Mouse (Mus musculus) frontal cortex, adult (tissue): ENCODE data around the gene Pold2.

Experiments used
- ATAC-seq: cut with Nextera tagmentation; 2 replicates; pipeline ENCODE4 v1.9.2; 2017; ENCODE audit warnings: mild to moderate bottlenecking, moderate library complexity, mixed read lengths; ENCODE audit not compliant: low TSS enrichment

Pold2 gene

DNA sequence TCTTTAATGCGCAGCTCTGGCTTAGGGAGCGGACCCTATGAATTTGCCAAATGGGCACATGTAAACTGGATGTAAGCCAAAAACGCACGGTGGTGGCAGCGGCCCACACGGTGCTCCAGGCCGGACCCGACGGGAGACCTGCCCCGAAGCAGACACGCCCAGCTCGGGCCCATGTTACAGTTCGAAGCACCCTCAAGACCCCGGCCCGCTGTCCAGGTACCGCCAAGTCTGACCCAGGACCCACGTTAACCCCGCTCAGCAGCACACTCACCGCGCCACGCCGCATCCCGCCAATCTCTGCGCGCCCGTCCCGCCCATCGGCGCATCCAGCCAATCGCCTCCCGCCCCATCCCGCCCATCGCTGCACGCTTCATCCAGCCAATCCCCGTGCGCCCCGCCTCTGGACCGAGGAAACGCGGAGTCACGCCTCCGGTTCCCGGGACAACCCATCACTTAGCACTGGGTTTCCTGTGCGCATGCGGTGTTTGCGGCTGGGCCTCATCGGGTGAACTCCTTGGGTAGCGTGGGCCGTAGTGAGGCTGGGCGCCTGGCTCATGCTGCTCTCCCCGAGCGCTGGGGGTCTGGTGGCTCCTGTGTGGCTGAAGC lies at the start of gene Pold2:
Gene Pold2, minus strand, starts transcription at position 372 of the 606 bp plus-strand sequence.
- peak; percentile 98 for ATAC-seq

DNA sequence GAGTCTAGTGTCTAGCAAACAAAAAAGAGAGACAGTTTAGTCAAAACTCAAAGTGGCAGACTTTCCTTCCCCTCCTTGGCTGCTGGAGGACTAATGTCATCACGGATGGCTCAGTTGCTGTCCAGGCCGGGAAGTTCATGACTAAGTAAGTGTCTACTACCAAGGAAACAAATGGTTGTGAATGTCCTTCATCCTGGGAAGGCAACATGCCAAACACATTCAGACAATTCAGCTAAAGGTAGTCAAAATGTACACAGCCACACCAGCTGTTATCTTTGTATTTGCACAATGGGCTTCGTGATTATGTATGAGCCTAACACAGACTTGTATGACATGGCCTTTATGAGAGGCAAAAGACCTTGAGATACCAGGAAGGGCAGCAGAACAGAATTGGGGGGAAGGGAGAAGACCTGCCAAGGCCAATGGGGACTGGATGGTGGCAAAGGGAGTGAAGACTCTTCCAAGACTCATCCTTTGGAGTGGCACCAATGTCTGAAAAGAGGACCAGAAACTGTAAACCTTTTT lies 48.7 kb upstream of the Pold2 start:
- no peak for ATAC-seq

DNA sequence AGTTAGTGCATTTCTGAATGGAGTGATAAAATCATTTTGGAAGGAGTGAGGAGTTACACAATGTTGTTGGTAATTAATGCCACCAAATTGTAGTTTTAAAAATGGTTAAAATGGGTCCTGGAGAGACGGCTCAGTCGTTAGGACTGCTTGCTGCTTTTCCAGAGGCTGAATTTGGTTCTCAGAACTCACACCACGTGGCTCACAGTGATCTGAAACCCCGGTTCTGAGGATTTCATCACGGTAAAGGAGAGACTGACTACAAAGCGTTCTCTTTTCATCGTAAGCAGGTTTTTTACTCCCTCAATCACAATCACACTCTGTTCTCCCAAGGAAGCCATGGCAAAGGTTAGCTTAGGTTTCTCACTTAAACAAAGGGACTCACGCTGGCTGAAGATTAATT lies 46.6 kb upstream of the Pold2 start:
- ATAC-seq: no peak

DNA sequence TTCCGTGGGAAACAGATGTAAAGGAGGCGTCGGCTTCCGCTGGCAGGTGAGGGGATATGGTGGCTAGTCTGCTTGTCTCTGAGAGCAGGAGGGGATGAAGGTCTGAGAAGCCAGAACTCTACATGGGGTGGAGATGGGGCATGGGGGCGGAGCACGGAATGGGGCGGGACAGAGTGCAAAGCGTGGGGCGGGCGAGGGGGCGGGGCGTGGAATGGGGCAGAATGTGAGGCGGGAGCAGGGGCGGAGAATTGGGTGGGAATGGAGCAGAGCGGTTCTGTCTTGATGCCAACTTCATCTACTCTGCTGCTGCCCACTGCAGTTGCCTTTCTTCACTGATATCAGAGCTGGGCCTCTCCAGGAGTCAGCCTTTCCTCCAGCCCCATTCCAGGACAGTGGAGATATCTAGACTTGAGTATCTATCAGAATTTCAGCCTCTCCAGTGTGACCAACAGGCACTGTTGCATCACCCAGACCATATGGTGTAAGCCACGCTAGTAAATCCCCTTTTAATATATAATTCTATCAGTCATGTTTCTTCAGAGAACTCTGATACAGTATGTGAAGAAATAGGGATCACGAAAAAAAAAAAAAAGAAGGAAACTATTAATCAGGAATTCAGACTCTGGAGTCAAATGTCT lies 42.4 kb upstream of the Pold2 start:
- no peak for ATAC-seq

DNA sequence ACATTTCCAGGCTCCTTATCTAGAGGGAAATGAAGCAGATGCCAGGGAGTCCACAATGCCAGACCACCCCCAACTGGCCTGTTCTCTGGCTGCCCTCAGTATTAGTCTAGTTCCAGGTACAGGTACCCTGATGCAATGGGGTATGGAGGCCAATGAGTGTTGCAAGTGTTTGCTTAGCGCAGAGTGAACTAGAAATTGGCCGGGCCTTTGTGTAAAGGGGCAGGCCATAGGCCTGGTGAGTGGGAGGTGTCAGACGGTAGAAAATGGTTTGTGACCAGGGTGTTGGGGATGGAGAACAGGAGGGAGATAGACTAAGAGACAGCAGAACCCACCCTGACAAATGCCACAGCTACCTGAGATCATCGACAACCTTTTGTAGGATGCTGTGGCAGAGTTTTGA lies 41.5 kb upstream of the Pold2 start:
- no peak for ATAC-seq

DNA sequence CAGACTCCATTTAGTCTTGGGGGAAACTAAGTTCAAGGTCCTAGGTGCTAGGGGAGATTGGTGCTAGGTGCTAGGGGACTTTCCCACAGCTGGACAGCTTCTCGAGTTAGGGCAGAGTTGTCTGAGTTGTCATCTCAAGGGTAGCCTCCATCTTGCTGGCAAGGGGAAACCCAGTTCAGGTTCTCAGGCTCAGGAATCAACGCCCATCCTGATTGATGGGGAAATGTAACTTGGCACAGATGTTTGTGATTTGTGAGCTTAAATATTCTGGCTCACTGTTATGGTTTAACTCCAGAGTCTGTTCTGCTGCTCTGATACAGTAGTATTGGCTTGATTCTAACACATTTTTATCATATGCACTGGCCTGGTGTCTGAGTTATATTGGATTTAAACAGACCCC lies 40.0 kb upstream of the Pold2 start:
- no peak for ATAC-seq

DNA sequence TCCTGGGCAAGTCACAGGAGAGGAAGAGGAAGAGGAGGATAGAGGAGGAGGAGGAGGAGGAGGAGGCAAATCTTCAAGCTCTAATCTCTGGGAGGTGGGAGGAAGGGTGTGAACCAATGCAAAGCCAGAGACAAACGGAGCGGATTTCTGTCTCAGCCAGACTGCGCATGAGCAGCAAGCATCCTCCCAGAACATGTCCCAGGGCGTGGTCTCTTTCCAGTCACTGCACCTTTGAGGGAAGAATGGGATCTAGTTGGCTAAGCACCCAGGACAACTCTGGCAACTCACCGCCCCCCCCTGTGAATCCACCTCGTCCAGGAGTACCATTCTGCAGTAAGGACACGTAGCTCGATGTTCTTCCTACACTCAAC lies 38.1 kb upstream of the Pold2 start:
- 0 out of 2 replicates have a peak, but pooled peaks have one; percentile 17 for ATAC-seq

DNA sequence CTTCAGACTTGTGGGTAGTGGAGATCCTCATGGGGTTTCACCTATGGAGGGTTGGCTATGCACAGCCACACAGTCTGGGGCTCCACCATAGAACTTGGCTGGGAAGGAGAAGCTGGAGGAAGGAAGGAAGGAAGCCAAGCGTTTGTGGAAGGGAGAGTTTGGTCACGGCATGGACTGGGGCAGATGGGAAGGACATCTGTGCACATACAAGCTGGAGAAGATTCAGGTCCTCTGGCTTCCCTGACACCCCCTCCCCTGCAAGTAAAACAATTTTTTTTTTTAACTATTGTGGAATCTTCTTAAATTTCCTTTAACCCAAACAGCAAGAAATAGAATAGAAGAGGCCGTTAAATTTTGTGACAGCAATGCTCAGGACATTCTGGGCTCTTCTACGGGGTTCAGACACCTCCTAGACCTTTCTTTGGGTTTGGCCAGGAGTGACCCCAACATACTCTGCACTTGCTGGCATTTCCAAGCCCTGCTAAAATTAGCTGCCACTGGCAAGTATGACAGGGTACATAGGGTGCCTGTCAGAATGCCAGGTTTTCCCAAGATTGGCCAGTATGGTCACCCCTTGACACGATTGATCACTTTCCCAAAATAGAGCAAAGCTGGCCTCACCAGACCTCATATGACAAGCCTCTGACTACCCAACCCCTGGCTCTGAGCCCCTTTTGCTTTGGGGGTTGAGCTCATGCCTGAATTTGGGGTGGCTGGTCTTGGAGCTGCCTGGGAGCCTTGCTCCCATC lies 37.5 kb upstream of the Pold2 start:
- ATAC-seq: peak; percentile 42; the same call in 1 of the 2 replicates

DNA sequence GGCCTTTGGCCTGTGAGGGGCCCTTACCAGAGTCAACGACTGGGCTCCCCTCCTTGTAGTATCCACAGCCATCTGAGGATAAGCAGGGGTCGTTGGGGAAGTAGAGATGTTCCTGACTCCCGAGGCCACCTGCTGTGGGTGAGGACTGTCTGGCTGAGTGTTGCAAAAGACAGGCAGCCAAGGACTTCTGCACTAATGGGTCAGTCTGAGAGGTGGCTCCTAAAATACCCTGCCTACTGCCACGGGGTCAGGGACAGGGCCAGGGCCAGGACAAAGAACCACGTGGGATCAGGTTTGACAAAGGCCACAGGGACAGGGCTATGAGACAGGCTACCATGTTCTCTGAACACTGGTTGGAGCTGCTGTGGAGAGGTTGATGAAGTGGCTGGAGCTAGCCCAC lies 36.8 kb upstream of the Pold2 start:
- ATAC-seq: no peak

DNA sequence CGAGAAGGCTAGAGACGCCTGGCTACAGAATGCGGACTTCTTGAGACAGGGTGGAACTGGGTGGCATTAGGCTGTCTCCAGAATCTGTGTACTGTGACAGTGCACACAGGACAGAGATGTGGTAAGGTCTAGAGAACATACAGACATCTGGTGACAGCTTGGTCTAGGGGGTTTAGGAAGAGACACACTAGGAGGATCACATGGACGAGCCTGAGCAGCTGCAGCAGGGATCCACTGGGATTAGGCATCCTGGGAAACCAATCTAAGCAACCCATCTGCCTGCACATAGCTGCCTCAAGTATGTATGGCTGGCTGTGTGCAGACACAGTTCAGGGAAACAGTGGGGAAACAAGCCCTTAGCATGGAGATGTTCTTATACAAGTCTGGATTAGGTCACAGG lies 35.8 kb upstream of the Pold2 start:
- ATAC-seq: 0 out of 2 replicates have a peak, but pooled peaks have one; percentile 22

DNA sequence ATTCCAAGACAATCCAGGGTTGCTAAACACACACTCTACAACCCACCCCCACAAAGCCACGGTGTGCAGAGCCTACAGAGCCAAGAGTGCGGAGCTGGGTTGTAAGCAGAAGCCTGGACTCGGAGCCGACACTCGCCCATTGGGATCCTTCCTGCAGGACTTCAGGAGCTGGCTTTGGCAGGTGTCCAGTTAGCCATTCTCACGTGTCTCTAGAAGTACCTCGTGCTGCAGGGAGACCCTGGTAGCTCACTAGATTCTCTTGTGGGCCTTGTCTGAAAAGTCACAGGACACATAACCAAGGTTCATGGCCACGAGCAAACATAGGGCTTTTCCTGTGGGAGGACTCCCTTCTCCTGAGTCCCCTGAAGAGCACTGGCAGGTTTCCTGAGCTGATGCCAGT lies 35.2 kb upstream of the Pold2 start:
- peak; percentile 42; the same call in 1 of the 2 replicates for ATAC-seq

DNA sequence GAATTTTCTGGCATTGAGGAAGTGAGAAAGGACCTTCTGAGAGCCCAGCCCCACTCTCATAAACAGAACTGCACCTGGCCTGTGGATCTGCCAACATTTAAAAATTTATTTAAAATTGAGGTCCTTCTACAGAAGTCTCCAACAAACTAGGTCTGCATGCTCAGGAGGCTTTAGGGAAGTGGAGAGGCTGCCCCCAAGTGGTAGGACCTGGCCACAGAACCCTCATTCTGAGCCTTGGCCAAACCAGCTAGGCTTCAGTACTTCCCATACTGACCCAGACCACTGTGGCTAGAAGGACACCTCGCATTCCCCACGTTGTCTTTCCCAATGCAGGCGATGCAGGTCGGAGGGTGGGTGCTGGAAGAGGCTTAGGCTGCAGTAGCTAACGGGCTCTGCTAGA lies 34.5 kb upstream of the Pold2 start:
- peak; percentile 79 for ATAC-seq

DNA sequence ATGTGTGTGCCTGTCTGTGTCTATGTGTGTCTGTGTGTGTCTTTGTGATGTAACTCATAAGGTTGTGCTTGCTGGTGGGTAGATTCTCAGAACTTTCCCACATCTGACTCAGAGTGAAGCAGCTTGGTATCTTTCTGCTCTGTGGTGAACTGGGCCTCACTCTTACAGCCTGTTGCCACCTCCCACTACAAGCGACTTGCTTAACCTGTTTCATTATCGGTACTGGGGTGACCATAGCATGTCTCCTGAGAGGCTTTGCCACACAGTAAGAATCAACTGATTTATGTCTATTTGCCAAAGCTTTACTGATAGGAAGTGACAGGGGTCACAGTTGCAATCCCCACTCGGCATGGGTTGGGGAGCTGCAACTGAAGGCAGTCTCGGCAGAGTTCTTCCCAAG lies 30.6 kb upstream of the Pold2 start:
- no peak for ATAC-seq

DNA sequence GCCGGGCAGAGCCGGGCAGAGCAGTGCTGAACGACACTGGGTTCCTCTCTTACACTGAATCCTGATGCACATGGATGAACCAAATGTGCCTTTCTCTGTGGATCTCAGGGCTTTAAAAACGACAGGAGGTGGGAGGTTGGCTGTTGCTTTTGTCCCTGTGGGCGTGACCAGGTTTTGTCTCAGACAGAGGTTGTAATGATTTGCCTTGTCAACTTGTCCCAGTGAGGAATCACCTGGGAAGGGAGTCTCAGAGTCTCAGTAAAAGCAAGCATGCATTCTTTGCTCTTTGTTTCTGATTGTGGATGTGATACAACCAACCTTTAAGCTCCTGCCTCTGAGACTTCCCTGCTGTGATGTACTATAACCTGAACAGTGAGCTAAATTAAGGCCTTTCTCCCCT lies 29.0 kb upstream of the Pold2 start:
- no peak for ATAC-seq

DNA sequence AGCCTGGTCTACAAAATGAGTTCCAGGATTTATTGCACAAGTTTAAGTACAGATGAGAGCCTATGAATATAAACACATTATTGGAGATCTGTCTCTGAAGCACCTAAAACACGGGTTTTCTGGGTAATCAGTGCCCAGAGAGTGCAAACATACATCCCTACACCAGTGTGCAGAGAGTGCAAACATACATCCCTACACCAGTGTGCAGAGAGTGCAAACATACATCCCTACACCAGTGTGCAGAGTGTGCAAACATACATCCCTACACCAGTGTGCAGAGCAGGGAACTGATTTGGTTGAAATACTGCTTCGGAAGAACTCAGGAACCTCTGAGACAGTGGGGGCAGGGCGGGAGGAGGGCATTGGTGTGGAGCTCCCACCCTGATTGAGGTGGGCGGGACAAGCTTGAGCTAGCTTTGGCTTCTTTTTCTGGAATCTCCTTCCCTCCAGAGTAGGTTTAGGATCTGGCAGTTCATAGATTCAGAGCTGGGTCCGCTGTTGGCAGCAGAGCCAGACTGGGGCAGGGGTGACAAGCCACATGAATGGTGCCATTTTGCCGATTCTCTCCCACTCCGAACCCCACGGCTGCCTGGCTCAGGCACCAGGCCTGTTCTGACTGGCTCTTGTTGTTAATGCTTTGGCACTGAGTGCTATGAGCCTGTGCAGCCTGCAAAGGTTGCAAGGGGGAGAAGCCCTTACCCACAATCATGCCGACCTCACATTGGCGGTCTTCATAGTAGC lies 27.9 kb upstream of the Pold2 start:
- no peak for ATAC-seq

DNA sequence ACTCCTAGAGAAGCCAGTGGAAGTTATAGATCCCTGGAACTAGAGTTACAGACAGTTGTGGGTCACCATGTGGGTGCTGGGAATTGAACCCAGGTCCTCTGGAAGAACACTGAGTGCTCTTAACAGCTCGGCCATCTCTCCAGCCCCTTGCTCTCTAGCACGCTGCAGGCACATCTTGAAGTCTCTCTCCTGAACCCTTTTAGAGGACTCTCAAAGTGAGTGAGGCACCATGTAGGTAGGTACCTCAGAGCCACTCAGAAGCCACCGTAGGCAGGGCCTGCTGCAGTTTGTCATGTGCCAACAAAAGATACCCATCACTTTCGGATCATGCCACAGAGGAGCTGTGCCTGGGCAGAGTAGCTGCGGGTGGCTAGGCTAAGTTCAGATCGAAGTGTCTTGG lies 26.8 kb upstream of the Pold2 start:
- ATAC-seq: no peak

DNA sequence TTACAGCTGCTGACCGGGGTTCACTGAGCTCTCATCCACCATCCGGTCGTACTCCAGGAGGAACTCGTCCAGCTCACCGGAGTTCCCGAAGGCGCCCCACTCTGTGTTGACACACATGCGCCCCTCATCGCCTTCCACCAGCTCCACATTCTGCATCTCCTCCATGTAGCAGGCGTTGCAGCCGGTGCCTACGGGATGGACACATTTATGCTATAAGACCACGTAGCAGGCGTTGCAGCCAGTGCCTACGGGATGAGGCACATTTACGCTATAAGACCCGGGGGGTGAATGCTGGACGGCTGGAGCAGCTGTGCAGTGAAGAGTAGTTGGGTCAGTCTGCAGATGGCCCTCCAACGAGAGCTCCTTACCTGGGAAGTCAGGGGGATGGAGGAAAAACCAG lies 26.3 kb upstream of the Pold2 start:
- ATAC-seq: no peak

DNA sequence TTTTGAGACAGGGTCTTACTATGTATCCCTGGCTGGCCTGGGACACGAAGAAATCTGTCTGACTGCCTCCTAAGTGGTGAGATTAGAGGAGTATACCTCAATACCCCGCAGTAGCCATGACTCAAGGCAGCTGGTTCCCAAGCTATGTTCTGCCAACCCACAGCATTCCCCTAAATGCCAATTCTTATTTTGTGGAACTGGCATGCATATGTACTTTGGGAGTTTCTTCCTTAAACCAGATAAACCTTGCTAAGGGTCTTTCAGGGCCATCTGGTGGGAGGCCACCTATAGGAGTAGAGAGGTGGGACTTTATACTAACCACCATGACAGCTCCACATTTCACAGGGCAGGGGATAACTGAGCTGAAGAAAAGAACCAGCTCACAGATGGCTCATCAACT lies 25.8 kb upstream of the Pold2 start:
- peak; percentile 61 for ATAC-seq

DNA sequence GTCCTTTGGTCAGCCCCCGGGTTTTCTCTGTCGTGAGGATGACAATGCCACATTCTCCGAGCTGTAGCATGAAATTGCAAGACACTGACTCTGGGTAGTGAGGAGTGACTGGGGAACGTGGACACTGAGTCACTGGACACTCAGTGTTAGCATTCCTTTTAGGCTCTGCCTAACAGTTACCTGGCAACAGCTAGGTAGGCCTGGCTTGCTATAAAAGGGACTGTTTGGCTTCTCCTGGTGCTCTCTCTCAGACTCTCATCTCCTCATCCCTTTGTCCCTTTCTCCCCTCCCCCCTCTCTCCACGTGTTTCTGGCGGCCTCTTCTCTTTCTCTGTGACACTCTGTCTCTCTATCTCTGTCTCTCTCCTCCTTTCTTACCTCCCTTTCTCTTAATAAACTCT lies 24.3 kb upstream of the Pold2 start:
- ATAC-seq: no peak

DNA sequence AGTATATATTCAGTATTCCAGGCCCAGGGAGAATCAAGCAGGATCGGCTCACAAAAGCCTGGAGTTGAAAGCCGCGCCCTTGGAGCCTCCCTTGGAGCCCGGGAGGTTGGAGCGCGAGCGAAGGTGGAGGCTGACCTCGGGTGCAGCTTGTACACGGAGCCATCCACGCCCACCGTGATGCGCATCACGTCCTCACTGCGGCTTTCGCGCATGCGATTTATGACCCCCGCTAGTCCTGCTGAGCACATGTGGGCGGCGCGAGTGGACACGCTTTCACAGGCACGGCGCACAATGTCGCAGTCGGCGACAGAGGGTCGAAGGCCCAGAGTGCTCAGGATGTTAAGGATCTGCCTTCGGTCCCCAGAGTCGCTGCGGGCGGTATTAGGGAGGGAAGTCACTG lies 23.9 kb upstream of the Pold2 start:
- ATAC-seq: peak; percentile 24; the same call in 1 of the 2 replicates

DNA sequence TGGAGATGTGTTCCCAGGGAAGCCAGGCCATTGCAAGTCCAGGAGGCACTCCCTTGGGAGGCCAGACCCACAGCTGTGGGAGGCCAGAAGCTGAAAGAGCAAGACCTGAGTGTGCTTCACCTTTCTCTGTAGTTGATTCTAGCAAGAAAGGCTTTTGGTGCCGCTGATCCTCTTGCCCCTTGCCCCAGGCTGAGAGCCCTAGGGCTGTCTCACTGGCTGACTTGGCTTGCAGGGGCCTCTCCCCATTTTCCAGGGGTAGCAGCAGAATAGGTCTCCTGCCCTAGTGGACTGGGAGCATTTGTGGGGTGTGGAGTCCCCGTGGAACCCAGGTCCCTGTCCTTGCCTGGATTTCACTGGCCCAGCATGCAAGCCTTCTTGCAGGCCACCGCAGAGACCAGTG lies 23.2 kb upstream of the Pold2 start:
- no peak for ATAC-seq

DNA sequence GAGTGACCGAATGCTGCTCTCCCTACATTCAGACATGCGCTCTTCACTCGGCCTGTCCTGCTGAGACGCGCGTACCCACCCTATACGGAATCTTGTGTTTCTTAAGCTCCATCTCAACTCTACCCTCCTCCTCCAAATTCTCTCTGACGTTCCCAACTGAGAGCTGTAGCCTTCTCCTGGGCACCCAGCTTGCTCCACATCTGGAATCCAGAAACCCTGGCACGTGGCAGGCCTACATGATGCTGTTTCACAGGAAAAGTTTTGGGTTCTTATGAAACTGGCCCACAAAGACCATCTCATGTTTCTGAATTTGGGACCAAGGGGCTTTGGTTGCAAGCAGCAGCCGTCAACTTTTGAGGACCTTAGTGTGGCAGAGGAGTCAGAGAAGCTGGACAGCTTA lies 21.2 kb upstream of the Pold2 start:
- no peak for ATAC-seq
